Mouse (Mus musculus): ENCODE measurements around the gene Gm9833. TPM values are rescaled to one million over a fixed set of nuclear protein-coding genes. Genes with fewer than 3 reads are reported as not detected.

The Gm9833 gene
- polyA plus RNA-seq, 1 experiment: not detected

GRCm38 (mm10) chr3:10112660-10113059, 24.8 kb downstream of the Gm9833 start:
- no peak for TF ChIP-seq POLR2A (IDR thresholded peaks at IDR 0.05; ENCODE audit: insufficient read depth, low read depth, low read length)
- TF ChIP-seq CTCF (IDR thresholded peaks at IDR 0.05; ENCODE audit: insufficient read depth, low read depth, low read length): no peak
- no peak overlapping the region for H3K4me3 ChIP-seq (ENCODE audit: insufficient read depth, low read depth, low read length)
- no peaks in the 10 kb centered on the region for H3K4me1 ChIP-seq (ENCODE audit: control insufficient read depth, insufficient read depth, low read length)
- H3K27ac ChIP-seq (ENCODE audit: insufficient read depth, low read depth, low read length): no peak overlapping the region
- WGBS: 79% methylated on average over 2 of the region's 2 CpGs

GRCm38 (mm10) chr3:10116531-10116930, 28.6 kb downstream of the Gm9833 start:
- TF ChIP-seq POLR2A (IDR thresholded peaks at IDR 0.05; ENCODE audit: insufficient read depth, low read depth, low read length) (no peak), CTCF (IDR thresholded peaks at IDR 0.05; ENCODE audit: insufficient read depth, low read depth, low read length) (no peak)
- WGBS: 95% methylated on average over 12 of the region's 12 CpGs
- H3K4me3 ChIP-seq (ENCODE audit: insufficient read depth, low read depth, low read length): no peak overlapping the region
- H3K27ac ChIP-seq (ENCODE audit: insufficient read depth, low read depth, low read length): no peak overlapping the region
- H3K4me1 ChIP-seq (ENCODE audit: control insufficient read depth, insufficient read depth, low read length): no peaks in the 10 kb centered on the region

GRCm38 (mm10) chr3:10121232-10121631, 33.3 kb downstream of the Gm9833 start:
- TF ChIP-seq CTCF (IDR thresholded peaks at IDR 0.05; ENCODE audit: insufficient read depth, low read depth, low read length): no peak
- no peak for TF ChIP-seq POLR2A (IDR thresholded peaks at IDR 0.05; ENCODE audit: insufficient read depth, low read depth, low read length)
- 83% methylated on average over 9 of the region's 9 CpGs for WGBS

GRCm38 (mm10) chr3:10121956-10122739, 34.2 kb downstream of the Gm9833 start:
- no peak overlapping the region for H3K4me3 ChIP-seq (ENCODE audit: insufficient read depth, low read depth, low read length)
- H3K4me1 ChIP-seq (ENCODE audit: control insufficient read depth, insufficient read depth, low read length): no peaks in the 10 kb centered on the region
- TF ChIP-seq POLR2A (IDR thresholded peaks at IDR 0.05; ENCODE audit: insufficient read depth, low read depth, low read length) (no peak), CTCF (IDR thresholded peaks at IDR 0.05; ENCODE audit: insufficient read depth, low read depth, low read length) (no peak)
- WGBS: 45% methylated on average over 6 of the region's 6 CpGs
- no peak overlapping the region for H3K27ac ChIP-seq (ENCODE audit: insufficient read depth, low read depth, low read length)

More at GRCm38 (mm10) chr3:10121232-10121631, 33.3 kb downstream of the Gm9833 start:
- Histone ChIP-seq H3K4me3 (ENCODE audit: insufficient read depth, low read depth, low read length) (no peak overlapping the region), H3K27ac (ENCODE audit: insufficient read depth, low read depth, low read length) (no peak overlapping the region), H3K4me1 (ENCODE audit: control insufficient read depth, insufficient read depth, low read length) (no peaks in the 10 kb centered on the region)

- Histone ChIP-seq H3K4me1 (ENCODE audit: control insufficient read depth, insufficient read depth, low read length) (no peaks in the 10 kb centered on the region), H3K4me3 (ENCODE audit: insufficient read depth, low read depth, low read length) (no peak overlapping the region), H3K27ac (ENCODE audit: insufficient read depth, low read depth, low read length) (no peak overlapping the region)
- WGBS: 88% methylated on average over 1 of the region's 1 CpGs
- no peak for TF ChIP-seq CTCF (IDR thresholded peaks at IDR 0.05; ENCODE audit: insufficient read depth, low read depth, low read length)
- no peak for TF ChIP-seq POLR2A (IDR thresholded peaks at IDR 0.05; ENCODE audit: insufficient read depth, low read depth, low read length)
Observed at GRCm38 (mm10) chr3:10123615-10124014, 35.7 kb downstream of the Gm9833 start.

- 98% methylated on average over 2 of the region's 2 CpGs for WGBS
- no peaks in the 10 kb centered on the region for H3K4me1 ChIP-seq (ENCODE audit: control insufficient read depth, insufficient read depth, low read length)
- TF ChIP-seq CTCF (IDR thresholded peaks at IDR 0.05; ENCODE audit: insufficient read depth, low read depth, low read length) (no peak), POLR2A (IDR thresholded peaks at IDR 0.05; ENCODE audit: insufficient read depth, low read depth, low read length) (no peak)
- H3K4me3 ChIP-seq (ENCODE audit: insufficient read depth, low read depth, low read length): no peak overlapping the region
- H3K27ac ChIP-seq (ENCODE audit: insufficient read depth, low read depth, low read length): no peak overlapping the region
Observed at GRCm38 (mm10) chr3:10124071-10124470, 36.2 kb downstream of the Gm9833 start.

GRCm38 (mm10) chr3:10125301-10125700, 37.4 kb downstream of the Gm9833 start:
- 89% methylated on average over 4 of the region's 4 CpGs for WGBS
- Histone ChIP-seq H3K4me1 (ENCODE audit: control insufficient read depth, insufficient read depth, low read length) (no peaks in the 10 kb centered on the region), H3K27ac (ENCODE audit: insufficient read depth, low read depth, low read length) (no peak overlapping the region), H3K4me3 (ENCODE audit: insufficient read depth, low read depth, low read length) (no peak overlapping the region)
- TF ChIP-seq CTCF (IDR thresholded peaks at IDR 0.05; ENCODE audit: insufficient read depth, low read depth, low read length) (no peak), POLR2A (IDR thresholded peaks at IDR 0.05; ENCODE audit: insufficient read depth, low read depth, low read length) (no peak)

- Histone ChIP-seq H3K4me1 (ENCODE audit: control insufficient read depth, insufficient read depth, low read length) (no peaks in the 10 kb centered on the region), H3K4me3 (ENCODE audit: insufficient read depth, low read depth, low read length) (no peak overlapping the region), H3K27ac (ENCODE audit: insufficient read depth, low read depth, low read length) (no peak overlapping the region)
- 79% methylated on average over 2 of the region's 2 CpGs for WGBS
- TF ChIP-seq POLR2A (IDR thresholded peaks at IDR 0.05; ENCODE audit: insufficient read depth, low read depth, low read length) (no peak), CTCF (IDR thresholded peaks at IDR 0.05; ENCODE audit: insufficient read depth, low read depth, low read length) (no peak)
Observed at GRCm38 (mm10) chr3:10126036-10126435, 38.1 kb downstream of the Gm9833 start.

- WGBS: 74% methylated on average over 2 of the region's 2 CpGs
- no peak overlapping the region; the same call in 1 of the 2 replicates for H3K27ac ChIP-seq (ENCODE audit: insufficient read depth, low read depth, low read length)
- no peaks in the 10 kb centered on the region for H3K4me1 ChIP-seq (ENCODE audit: control insufficient read depth, insufficient read depth, low read length)
- no peak for TF ChIP-seq CTCF (IDR thresholded peaks at IDR 0.05; ENCODE audit: insufficient read depth, low read depth, low read length)
- no peak for TF ChIP-seq POLR2A (IDR thresholded peaks at IDR 0.05; ENCODE audit: insufficient read depth, low read depth, low read length)
- no peak overlapping the region for H3K4me3 ChIP-seq (ENCODE audit: insufficient read depth, low read depth, low read length)
Observed at GRCm38 (mm10) chr3:10126502-10126901, 38.6 kb downstream of the Gm9833 start.
